Comparison of ENCODE assay signal across 32 mouse cellular contexts in genomic region chr5:122033167-122033478, GRCm38 (mm10). TPM values are rescaled to one million over a fixed set of nuclear protein-coding genes. Genes with fewer than 3 reads are reported as not detected.
DNase-seq lines count a peak whose midpoint lies in the region; ATAC-seq and TF ChIP-seq lines count a peak whose summit lies in the region.
"Had no signal": no experiment of that assay in that cellular context is flagged by ENCODE, and none has a peak within 500 bp of the region (broad histone marks: within the 10 kb centered on the region; RNA-seq: fewer than 3 reads in every experiment).

No protein-coding gene starts in this region.

- ATAC-seq in limb, embryonic 13.5 days (ENCODE audit: low FRiP score, low read depth), result peak; percentile 48; the same call in 1 of the 2 replicates
- ATAC-seq in neural tube, embryonic 13.5 days (ENCODE audit: low read depth), result peak; percentile 55; the same call in 1 of the 2 replicates
- peak; percentile 18; the same call in 1 of the 2 replicates for ATAC-seq in forebrain, postnatal 0 days
- no peak; the same call in 1 of the 2 replicates for ATAC-seq in neural tube, embryonic 15.5 days (ENCODE audit: low FRiP score)
- ATAC-seq: CD4-positive, CD25-positive, alpha-beta regulatory T cell, adult 4 months; inflammation-experienced regulatory T-cells, adult 6 months; lung, postnatal 0 days had no signal

- H3K4me3 ChIP-seq in limb, embryonic 13.5 days, result no peak overlapping the region
- H3K4me3 ChIP-seq in limb, embryonic 10.5 days, result no peak overlapping the region
- H3K4me3 ChIP-seq in neural tube, embryonic 13.5 days, result no peak overlapping the region
- no peak overlapping the region for H3K4me3 ChIP-seq in forebrain, postnatal 0 days (ENCODE audit: low read depth, low read length)
- H3K4me3 ChIP-seq in neural tube, embryonic 15.5 days (replicated peaks), result no peak overlapping the region
- H3K4me3 ChIP-seq: erythroblast, embryonic 14.5 days; kidney, embryonic 15.5 days; layer of hippocampus, adult 2 months; limb, embryonic 15.5 days; liver, embryonic 13.5 days; megakaryocyte, embryonic 14.5 days had no signal

- H3K4me1 ChIP-seq in limb, embryonic 13.5 days, result peaks cover 20% of the 10 kb centered on the region
- peaks cover 37% of the 10 kb centered on the region for H3K4me1 ChIP-seq in limb, embryonic 10.5 days
- peaks cover 30% of the 10 kb centered on the region for H3K4me1 ChIP-seq in neural tube, embryonic 13.5 days (replicated peaks)
- no peaks in the 10 kb centered on the region for H3K4me1 ChIP-seq in forebrain, postnatal 0 days (ENCODE audit: insufficient read depth)
- peaks cover 25% of the 10 kb centered on the region for H3K4me1 ChIP-seq in neural tube, embryonic 15.5 days
- H3K4me1 ChIP-seq: liver, embryonic 13.5 days; megakaryocyte, embryonic 14.5 days had no signal

- H3K27me3 ChIP-seq in limb, embryonic 13.5 days, result peaks cover 4% of the 10 kb centered on the region; the same call in 1 of the 2 replicates
- H3K27me3 ChIP-seq in limb, embryonic 10.5 days (ENCODE audit: low read depth, poor library complexity, severe bottlenecking), result no peaks in the 10 kb centered on the region
- no peaks in the 10 kb centered on the region for H3K27me3 ChIP-seq in neural tube, embryonic 13.5 days
- no peaks in the 10 kb centered on the region for H3K27me3 ChIP-seq in forebrain, postnatal 0 days (ENCODE audit: insufficient read depth, low read length)
- no peaks in the 10 kb centered on the region for H3K27me3 ChIP-seq in neural tube, embryonic 15.5 days (replicated peaks)
- H3K27me3 ChIP-seq: kidney, embryonic 15.5 days; liver, embryonic 13.5 days had no signal

- peaks cover 11% of the 10 kb centered on the region; the same call in 1 of the 2 replicates for H3K36me3 ChIP-seq in limb, embryonic 13.5 days
- H3K36me3 ChIP-seq in limb, embryonic 10.5 days, result peaks cover 9% of the 10 kb centered on the region
- peaks cover 22% of the 10 kb centered on the region for H3K36me3 ChIP-seq in neural tube, embryonic 13.5 days
- peaks cover 3% of the 10 kb centered on the region; the same call in 1 of the 2 replicates for H3K36me3 ChIP-seq in forebrain, postnatal 0 days (ENCODE audit: insufficient read depth)
- peaks cover 16% of the 10 kb centered on the region for H3K36me3 ChIP-seq in neural tube, embryonic 15.5 days
- H3K36me3 ChIP-seq: limb, embryonic 15.5 days; liver, embryonic 13.5 days had no signal

- no peak for TF ChIP-seq CTCF in forebrain, postnatal 0 days (IDR thresholded peaks at IDR 0.05; ENCODE audit: low read depth)

- H3K9ac ChIP-seq in limb, embryonic 13.5 days, result no peak overlapping the region
- no peak overlapping the region for H3K9ac ChIP-seq in neural tube, embryonic 13.5 days
- H3K9ac ChIP-seq in forebrain, postnatal 0 days, result no peak overlapping the region
- H3K9ac ChIP-seq in neural tube, embryonic 15.5 days (replicated peaks), result no peak overlapping the region
- H3K9ac ChIP-seq: kidney, embryonic 15.5 days; limb, embryonic 15.5 days; liver, embryonic 13.5 days had no signal

- peaks cover 12% of the 10 kb centered on the region for H3K9me3 ChIP-seq in limb, embryonic 13.5 days
- H3K9me3 ChIP-seq in limb, embryonic 10.5 days (replicated peaks), result no peaks in the 10 kb centered on the region
- H3K9me3 ChIP-seq in neural tube, embryonic 13.5 days, result peaks cover 4% of the 10 kb centered on the region; the same call in 1 of the 2 replicates
- H3K9me3 ChIP-seq in forebrain, postnatal 0 days (ENCODE audit: low read length), result 0 out of 2 replicates have a peak, but pooled peaks cover 5% of the 10 kb centered on the region
- no peaks in the 10 kb centered on the region for H3K9me3 ChIP-seq in neural tube, embryonic 15.5 days (replicated peaks)
- H3K9me3 ChIP-seq: limb, embryonic 15.5 days; liver, embryonic 13.5 days had no signal

- 34% methylated on average over 4 of the region's 4 CpGs for WGBS in limb, embryonic 13.5 days
- WGBS in limb, embryonic 10.5 days, result 52% methylated on average over 4 of the region's 4 CpGs
- WGBS in neural tube, embryonic 13.5 days, result 40% methylated on average over 4 of the region's 4 CpGs
- WGBS in forebrain, postnatal 0 days, result 11% methylated on average over 4 of the region's 4 CpGs
- 16% methylated on average over 4 of the region's 4 CpGs for WGBS in neural tube, embryonic 15.5 days

- H3K27ac ChIP-seq in limb, embryonic 13.5 days, result no peak overlapping the region
- H3K27ac ChIP-seq in limb, embryonic 10.5 days, result no peak overlapping the region
- H3K27ac ChIP-seq in neural tube, embryonic 13.5 days (replicated peaks), result peak overlapping the region; percentile 68
- H3K27ac ChIP-seq in forebrain, postnatal 0 days (ENCODE audit: low read depth, low read length), result no peak overlapping the region
- no peak overlapping the region for H3K27ac ChIP-seq in neural tube, embryonic 15.5 days (replicated peaks)
- H3K27ac ChIP-seq: kidney, embryonic 15.5 days; layer of hippocampus, adult 2 months; limb, embryonic 15.5 days; liver, embryonic 13.5 days; stomach, postnatal 0 days had no signal

- no peak for DNase-seq in limb, embryonic 10.5 days (ENCODE audit: low spot score)
- DNase-seq in neural tube, embryonic 10.5 days (ENCODE audit: extremely low spot score, low spot score), result no peak
- DNase-seq in forebrain, postnatal 0 days, result no peak
- no peak for DNase-seq in adrenal gland, adult 8-10 months
- DNase-seq in layer of hippocampus, postnatal 36 days, result no peak
- DNase-seq: adrenal gland, postnatal 36 days; cerebellum, adult 18-20 months; cerebellum, postnatal 10 days; gastrocnemius, postnatal 14 days; heart, adult 18-20 months; heart, postnatal 36 days; kidney, adult 18-20 months; kidney, postnatal 36 days; liver, embryonic 13.5 days; lung, adult 18-20 months; lung, postnatal 4 days; right cerebral cortex, postnatal 4 days; thymus, postnatal 4 days had no signal

- no peak overlapping the region for H3K4me2 ChIP-seq in limb, embryonic 13.5 days (replicated peaks)
- no peak overlapping the region for H3K4me2 ChIP-seq in neural tube, embryonic 13.5 days
- H3K4me2 ChIP-seq in forebrain, postnatal 0 days (ENCODE audit: low read depth), result no peak overlapping the region
- 0 out of 2 replicates have a peak overlapping the region, but pooled peaks have one; percentile 20 for H3K4me2 ChIP-seq in neural tube, embryonic 15.5 days
- H3K4me2 ChIP-seq: heart, embryonic 11.5 days; kidney, embryonic 15.5 days; limb, embryonic 15.5 days; liver, embryonic 13.5 days had no signal

RNA-seq across cellular contexts. Expression of gene Cux2, which starts 16.8 kb away (rescaled TPM):
- 3.8 and 4.1 TPM in 2 replicates for polyA plus RNA-seq in limb, embryonic 13.5 days (2015; fragmentation: Nextera tagmentation; extraction: Ambion mirVana)
- polyA plus RNA-seq in limb, embryonic 10.5 days (2016; fragmentation: Nextera tagmentation; extraction: Ambion mirVana), result 2.9 and 4.4 TPM in 2 replicates
- polyA plus RNA-seq in neural tube, embryonic 13.5 days (2015; fragmentation: Nextera tagmentation; extraction: Ambion mirVana), result 28.5 and 29.8 TPM in 2 replicates
- total RNA-seq in forebrain, postnatal 0 days (2014; rRNA removed), result 44.0 and 52.4 TPM in 2 replicates
- 16.2 and 16.7 TPM in 2 replicates for polyA plus RNA-seq in forebrain, postnatal 0 days (2015; fragmentation: Nextera tagmentation; extraction: Ambion mirVana)
- 18.0 and 19.9 TPM in 2 replicates for polyA plus RNA-seq in neural tube, embryonic 15.5 days (2015; fragmentation: Nextera tagmentation; extraction: Ambion mirVana)
- total RNA-seq in adrenal gland, adult 8-10 months (2022), result 10 to 100 TPM; 25.7 to 41.7 (median 33.2) TPM
- total RNA-seq in layer of hippocampus, postnatal 36 days (2021), result 10 to 100 TPM; 32.7 to 33.8 TPM
- total RNA-seq: common myeloid progenitor, adult 5-6 weeks had no signal
